Mouse (Mus musculus): Measurements from ENCODE around the gene Cuedc2. TPM values are rescaled to one million over a fixed set of nuclear protein-coding genes. Genes with fewer than 3 reads are reported as not detected.
A peak's percentile ranks its signal among the peaks of the same experiment; 100 is the strongest.

Cuedc2 gene
- total RNA-seq, 1 experiment = 75.1 TPM

DNA sequence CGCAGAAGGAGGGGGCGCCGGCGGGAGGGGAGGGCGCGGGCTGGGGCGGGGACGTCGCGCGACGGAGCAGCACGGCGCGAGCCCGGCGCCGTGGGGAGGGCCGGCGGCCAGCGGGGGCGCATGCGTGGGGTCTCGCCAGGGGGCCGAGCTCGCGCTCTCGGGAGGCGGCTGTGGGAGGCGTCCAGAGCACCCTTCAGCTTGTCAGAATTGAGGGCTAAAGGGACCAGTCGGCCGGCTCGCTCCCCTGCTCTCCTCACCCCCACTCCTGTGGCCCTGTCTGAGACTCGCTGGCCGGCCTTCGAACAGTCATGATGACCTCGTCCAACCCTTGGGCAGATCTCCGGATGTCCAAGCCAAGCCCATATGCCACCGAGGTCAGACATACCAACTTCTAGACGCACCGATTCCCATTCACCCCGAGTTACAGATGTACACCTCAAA, 20.5 kb downstream of the Cuedc2 start:
- no peak for DNase-seq (ENCODE audit: low read depth, low spot score)
- in situ Hi-C loops (cut with MboI; ENCODE audit: low sequenced_read_pairs in 2 of 2, unreplicated experiment in 2 of 2) = no loop called here
- no peaks in the 10 kb centered on the region for H3K9me3 ChIP-seq (ENCODE audit: control insufficient read depth, insufficient read depth, low read depth, low read length)
- no peak overlapping the region for H3K9ac ChIP-seq (ENCODE audit: insufficient read depth, low read depth, low read length, poor library complexity, severe bottlenecking)
- no peaks in the 10 kb centered on the region for H3K36me3 ChIP-seq (ENCODE audit: control insufficient read depth, insufficient read depth, low read length, poor library complexity, severe bottlenecking)
- no peak for TF ChIP-seq MAFK (IDR thresholded peaks at IDR 0.05; ENCODE audit: insufficient read depth, low read depth, low read length)
- TF ChIP-seq CHD2 (IDR thresholded peaks at IDR 0.05; ENCODE audit: low read depth, low read length) = no peak
- no peak for TF ChIP-seq HCFC1 (IDR thresholded peaks at IDR 0.05; ENCODE audit: borderline replicate concordance, insufficient read depth, low read length)
- no peak for TF ChIP-seq ZC3H11A (IDR thresholded peaks at IDR 0.05; ENCODE audit: borderline replicate concordance, low read depth, low read length)
- TF ChIP-seq ZNF384 (IDR thresholded peaks at IDR 0.05; ENCODE audit: low read depth, low read length) = no peak
- H3K4me1 ChIP-seq (ENCODE audit: control insufficient read depth in 2 of 2, insufficient read depth in 2 of 2, low read length in 2 of 2, poor library complexity in 1 of 2) = peaks cover 0 to 13% of the 10 kb centered on the region in 2 experiments; a peak in 1 of 4 replicates
- H3K27ac ChIP-seq (ENCODE audit: insufficient read depth, low read depth, low read length, poor library complexity, severe bottlenecking) = no peak overlapping the region
- peak overlapping the region; percentile 11 to 66; a peak in 3 of 4 replicates for H3K4me3 ChIP-seq (ENCODE audit: insufficient read depth in 1 of 2, low read depth in 1 of 2, low read length in 2 of 2, poor library complexity in 1 of 2, severe bottlenecking in 1 of 2)

DNA sequence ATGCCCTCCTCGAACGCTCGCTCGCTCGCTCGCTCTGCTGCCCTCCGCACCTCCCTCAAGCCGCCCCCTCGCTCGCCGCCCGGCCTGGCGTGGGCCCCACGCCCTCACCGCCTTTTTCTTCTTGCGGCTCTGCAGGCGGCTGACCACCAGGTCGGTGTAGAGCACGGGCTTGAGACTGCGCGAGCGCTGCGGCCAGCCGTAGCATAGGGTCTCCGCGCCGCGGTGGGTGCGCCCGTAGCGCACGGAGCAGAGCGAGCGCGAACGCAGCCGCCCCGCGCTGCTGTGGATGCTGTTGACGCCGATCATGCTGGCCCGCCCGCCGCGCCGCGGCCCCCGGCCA, 21.0 kb downstream of the Cuedc2 start:
- Histone ChIP-seq H3K36me3 (ENCODE audit: control insufficient read depth, insufficient read depth, low read length, poor library complexity, severe bottlenecking) (no peaks in the 10 kb centered on the region), H3K4me3 (ENCODE audit: insufficient read depth in 1 of 2, low read depth in 1 of 2, low read length in 2 of 2, poor library complexity in 1 of 2, severe bottlenecking in 1 of 2) (peak overlapping the region; percentile 57 to 66; a peak in 3 of 4 replicates), H3K4me1 (ENCODE audit: control insufficient read depth in 2 of 2, insufficient read depth in 2 of 2, low read length in 2 of 2, poor library complexity in 1 of 2) (peaks cover 0 to 13% of the 10 kb centered on the region in 2 experiments; a peak in 1 of 4 replicates), H3K9ac (ENCODE audit: insufficient read depth, low read depth, low read length, poor library complexity, severe bottlenecking) (0 out of 2 replicates have a peak overlapping the region, but pooled peaks have one; percentile 32), H3K9me3 (ENCODE audit: control insufficient read depth, insufficient read depth, low read depth, low read length) (no peaks in the 10 kb centered on the region), H3K27ac (ENCODE audit: insufficient read depth, low read depth, low read length, poor library complexity, severe bottlenecking) (no peak overlapping the region)
- no peak for TF ChIP-seq CHD2 (IDR thresholded peaks at IDR 0.05; ENCODE audit: low read depth, low read length)
- TF ChIP-seq ZNF384 (IDR thresholded peaks at IDR 0.05; ENCODE audit: low read depth, low read length) = no peak
- no peak for TF ChIP-seq MAFK (IDR thresholded peaks at IDR 0.05; ENCODE audit: insufficient read depth, low read depth, low read length)
- TF ChIP-seq HCFC1 (IDR thresholded peaks at IDR 0.05; ENCODE audit: borderline replicate concordance, insufficient read depth, low read length) = no peak
- TF ChIP-seq ZC3H11A (IDR thresholded peaks at IDR 0.05; ENCODE audit: borderline replicate concordance, low read depth, low read length) = no peak
- no peak for DNase-seq (ENCODE audit: low read depth, low spot score)
- in situ Hi-C loops (cut with MboI; ENCODE audit: low sequenced_read_pairs in 2 of 2, unreplicated experiment in 2 of 2) = no loop called here

DNA sequence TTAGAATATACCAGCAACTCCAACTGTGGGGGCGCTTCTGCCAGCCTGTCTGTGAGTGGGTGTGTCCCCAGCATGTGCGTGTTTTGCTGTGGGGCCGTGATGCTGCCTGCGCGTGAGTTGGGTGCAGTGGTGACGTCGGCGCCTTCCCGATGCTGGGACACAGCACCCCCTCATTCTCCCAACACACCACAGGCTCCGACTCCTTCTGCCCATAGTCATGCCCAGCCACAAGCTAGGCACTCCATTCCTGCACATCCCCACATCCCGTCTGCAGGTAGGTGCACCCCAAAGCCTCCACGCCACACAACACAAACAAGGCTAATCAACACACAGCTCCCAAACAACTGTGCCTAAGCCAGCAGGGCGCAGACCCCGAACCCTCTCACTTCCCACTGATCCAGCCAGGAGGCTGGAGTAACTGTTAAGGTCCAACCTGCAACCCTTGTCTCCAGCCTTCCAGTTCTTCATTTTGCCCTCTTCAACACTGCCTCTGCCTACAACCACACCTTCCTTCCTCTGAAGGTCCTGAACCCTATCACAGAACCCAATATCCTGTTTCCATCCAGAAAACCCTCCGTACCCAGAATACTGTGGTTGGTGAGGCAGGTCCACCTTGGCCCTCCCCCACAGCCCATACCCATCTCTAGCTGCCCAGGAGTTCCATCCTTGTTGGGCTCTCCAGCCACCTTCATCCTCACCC, 21.5 kb downstream of the Cuedc2 start:
- no peak overlapping the region for H3K9ac ChIP-seq (ENCODE audit: insufficient read depth, low read depth, low read length, poor library complexity, severe bottlenecking)
- H3K9me3 ChIP-seq (ENCODE audit: control insufficient read depth, insufficient read depth, low read depth, low read length) = no peaks in the 10 kb centered on the region
- no peak overlapping the region for H3K27ac ChIP-seq (ENCODE audit: insufficient read depth, low read depth, low read length, poor library complexity, severe bottlenecking)
- TF ChIP-seq CHD2 (IDR thresholded peaks at IDR 0.05; ENCODE audit: low read depth, low read length) (no peak), MAFK (IDR thresholded peaks at IDR 0.05; ENCODE audit: insufficient read depth, low read depth, low read length) (no peak), HCFC1 (IDR thresholded peaks at IDR 0.05; ENCODE audit: borderline replicate concordance, insufficient read depth, low read length) (no peak)
- DNase-seq (ENCODE audit: low read depth, low spot score) = no peak
- H3K36me3 ChIP-seq (ENCODE audit: control insufficient read depth, insufficient read depth, low read length, poor library complexity, severe bottlenecking) = no peaks in the 10 kb centered on the region
- H3K4me3 ChIP-seq (ENCODE audit: insufficient read depth in 1 of 2, low read depth in 1 of 2, low read length in 2 of 2, poor library complexity in 1 of 2, severe bottlenecking in 1 of 2) = peak overlapping the region; percentile 57 to 66; a peak in 3 of 4 replicates
- in situ Hi-C loops (cut with MboI; ENCODE audit: low sequenced_read_pairs in 2 of 2, unreplicated experiment in 2 of 2) = no loop called here
- H3K4me1 ChIP-seq (ENCODE audit: control insufficient read depth in 2 of 2, insufficient read depth in 2 of 2, low read length in 2 of 2, poor library complexity in 1 of 2) = peaks cover 0 to 13% of the 10 kb centered on the region in 2 experiments; a peak in 1 of 4 replicates

DNA sequence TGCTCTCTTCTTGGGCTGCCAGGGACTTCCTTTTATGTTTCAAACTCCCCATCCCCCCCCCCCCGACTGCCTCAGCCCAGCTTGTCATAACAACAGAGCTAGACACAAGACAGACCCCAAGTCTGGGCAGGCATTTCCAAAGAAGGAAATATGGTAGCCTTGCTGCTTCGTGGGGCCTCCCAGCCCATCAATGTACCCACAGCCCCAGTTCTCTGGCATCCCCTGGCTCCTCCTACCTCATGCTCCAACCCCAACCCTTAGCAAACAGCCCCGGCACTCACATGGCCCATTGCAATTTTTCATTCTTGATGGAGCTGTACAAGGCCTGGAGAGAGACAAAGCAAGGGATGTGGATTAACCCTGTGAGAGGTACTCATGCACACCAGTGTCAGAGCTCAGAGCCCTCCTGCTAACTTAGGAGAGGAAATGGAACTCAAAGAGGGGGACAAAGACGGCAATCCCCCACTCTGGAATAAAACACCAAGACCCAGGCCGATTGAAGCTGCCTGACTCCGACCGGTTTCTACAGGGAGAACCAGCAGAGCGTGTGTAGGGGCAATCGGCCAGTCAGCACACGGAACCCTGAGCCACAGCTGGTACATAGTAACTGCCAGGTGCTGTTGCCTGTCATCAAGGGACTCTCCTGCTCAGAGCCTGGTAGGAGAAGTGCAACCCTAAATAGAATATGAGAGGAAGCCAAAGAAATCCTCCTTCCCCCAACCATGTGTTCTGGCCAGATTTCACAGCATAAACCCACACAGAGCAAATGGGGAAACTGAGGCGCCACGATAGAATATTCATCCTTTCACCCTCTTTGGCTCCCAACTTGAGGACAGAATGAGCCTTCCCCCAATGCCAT, 22.5 kb downstream of the Cuedc2 start:
- in situ Hi-C loops (cut with MboI; ENCODE audit: low sequenced_read_pairs in 2 of 2, unreplicated experiment in 2 of 2) = no loop called here
- no peaks in the 10 kb centered on the region for H3K9me3 ChIP-seq (ENCODE audit: control insufficient read depth, insufficient read depth, low read depth, low read length)
- DNase-seq (ENCODE audit: low read depth, low spot score) = no peak
- H3K4me1 ChIP-seq (ENCODE audit: control insufficient read depth in 2 of 2, insufficient read depth in 2 of 2, low read length in 2 of 2, poor library complexity in 1 of 2) = peaks cover 0 to 13% of the 10 kb centered on the region in 2 experiments; a peak in 1 of 4 replicates
- H3K27ac ChIP-seq (ENCODE audit: insufficient read depth, low read depth, low read length, poor library complexity, severe bottlenecking) = no peak overlapping the region
- TF ChIP-seq ZC3H11A (IDR thresholded peaks at IDR 0.05; ENCODE audit: borderline replicate concordance, low read depth, low read length) (no peak), ZNF384 (IDR thresholded peaks at IDR 0.05; ENCODE audit: low read depth, low read length) (no peak), HCFC1 (IDR thresholded peaks at IDR 0.05; ENCODE audit: borderline replicate concordance, insufficient read depth, low read length) (no peak), MAFK (IDR thresholded peaks at IDR 0.05; ENCODE audit: insufficient read depth, low read depth, low read length) (no peak), CHD2 (IDR thresholded peaks at IDR 0.05; ENCODE audit: low read depth, low read length) (no peak)
- no peaks in the 10 kb centered on the region; the same call in 1 of the 2 replicates for H3K36me3 ChIP-seq (ENCODE audit: control insufficient read depth, insufficient read depth, low read length, poor library complexity, severe bottlenecking)
- H3K9ac ChIP-seq (ENCODE audit: insufficient read depth, low read depth, low read length, poor library complexity, severe bottlenecking) = no peak overlapping the region
- H3K4me3 ChIP-seq (ENCODE audit: insufficient read depth in 1 of 2, low read depth in 1 of 2, low read length in 2 of 2, poor library complexity in 1 of 2, severe bottlenecking in 1 of 2) = no peak overlapping the region
